Mouse (Mus musculus): Measurements from ENCODE around the gene Hist2h3c1.

The Hist2h3c1 gene

DNA sequence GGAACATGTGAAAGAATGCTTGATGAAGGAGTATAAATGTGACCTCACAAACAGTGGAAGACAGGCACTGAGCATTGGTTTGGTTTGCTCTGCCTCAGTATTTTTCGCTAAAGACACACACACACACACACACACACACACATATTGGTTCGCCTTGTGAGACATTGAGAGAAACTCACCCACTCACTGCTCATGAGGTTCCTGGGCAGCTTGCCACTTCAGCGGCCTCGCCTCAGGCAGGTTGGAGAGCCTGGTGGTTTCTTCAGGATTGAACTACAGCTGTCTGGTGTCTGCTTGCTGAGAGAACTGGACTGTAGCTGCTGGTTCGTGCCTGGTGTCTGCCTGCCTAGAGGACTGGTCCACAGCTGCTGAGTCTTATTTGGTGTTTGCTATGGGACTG is 13.7 kb downstream of the Hist2h3c1 start:
- DNase-seq = no peak

- DNase-seq = peak in 1 of 2 experiments; percentile 22
These were observed 15.1 kb downstream of the Hist2h3c1 start for GRCm38 (mm10) chr3:96261623-96262022.

- peak; percentile 71 to 75 for DNase-seq
These were observed 15.9 kb downstream of the Hist2h3c1 start for GRCm38 (mm10) chr3:96262216-96262875.

- peak; percentile 96 to 97 for DNase-seq
These were observed 16.6 kb downstream of the Hist2h3c1 start, which contains the start of gene Hist2h4 for GRCm38 (mm10) chr3:96262979-96263550. TSS of gene Hist2h4 (minus strand) at chr3:96263311.

GRCm38 (mm10) chr3:96263558-96264403 is 17.3 kb downstream of the Hist2h3c1 start:
- DNase-seq = peak; percentile 66 to 70

- no peak for DNase-seq
These were observed 18.0 kb downstream of the Hist2h3c1 start for GRCm38 (mm10) chr3:96264404-96264949.

DNA sequence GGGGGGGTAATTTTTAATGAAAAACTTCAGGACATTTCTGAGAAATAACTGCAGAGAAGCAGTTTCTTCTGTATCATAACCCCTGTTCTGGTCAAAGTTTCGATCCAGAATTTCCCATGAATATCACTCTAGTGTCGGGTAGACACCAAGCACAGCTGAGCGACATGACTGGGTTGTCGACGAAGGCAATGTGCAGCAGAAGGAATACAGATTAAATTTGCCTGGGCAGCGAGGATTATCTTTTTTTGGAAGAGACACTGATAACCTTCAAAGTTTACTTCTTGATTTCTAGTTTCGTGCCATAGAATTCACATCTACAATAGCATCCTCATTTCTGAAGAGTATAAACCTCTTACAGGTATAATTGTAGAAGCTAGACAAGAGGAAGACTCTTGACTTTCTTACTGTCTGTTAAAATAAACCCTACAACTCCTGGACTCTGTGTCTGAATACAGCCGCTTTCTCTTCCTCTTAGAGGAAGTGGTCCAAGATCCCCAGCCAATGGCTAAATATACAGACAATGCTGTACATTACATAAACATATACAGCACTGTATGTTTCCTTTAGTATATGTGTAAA is 19.7 kb downstream of the Hist2h3c1 start:
- no peak for DNase-seq

DNA sequence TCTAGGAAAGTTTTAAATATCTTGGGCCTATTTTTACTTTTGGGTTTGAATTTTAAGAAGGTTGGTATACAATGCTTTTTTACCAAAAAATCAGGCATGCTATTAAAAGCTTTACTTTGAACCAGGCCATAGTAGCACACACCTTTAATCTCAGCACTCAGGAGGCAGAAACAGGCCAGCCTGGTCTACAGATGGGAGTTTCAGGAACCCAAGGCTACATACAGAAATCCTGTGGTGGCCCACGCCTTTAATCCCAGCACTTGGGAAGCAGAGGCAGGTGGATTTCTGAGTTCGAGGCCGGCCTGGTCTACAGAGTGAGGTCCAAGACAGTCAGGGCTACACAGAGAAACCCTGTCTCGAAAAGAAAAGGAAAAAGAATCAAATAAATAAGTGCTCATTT is 21.1 kb downstream of the Hist2h3c1 start:
- no peak for DNase-seq

DNA sequence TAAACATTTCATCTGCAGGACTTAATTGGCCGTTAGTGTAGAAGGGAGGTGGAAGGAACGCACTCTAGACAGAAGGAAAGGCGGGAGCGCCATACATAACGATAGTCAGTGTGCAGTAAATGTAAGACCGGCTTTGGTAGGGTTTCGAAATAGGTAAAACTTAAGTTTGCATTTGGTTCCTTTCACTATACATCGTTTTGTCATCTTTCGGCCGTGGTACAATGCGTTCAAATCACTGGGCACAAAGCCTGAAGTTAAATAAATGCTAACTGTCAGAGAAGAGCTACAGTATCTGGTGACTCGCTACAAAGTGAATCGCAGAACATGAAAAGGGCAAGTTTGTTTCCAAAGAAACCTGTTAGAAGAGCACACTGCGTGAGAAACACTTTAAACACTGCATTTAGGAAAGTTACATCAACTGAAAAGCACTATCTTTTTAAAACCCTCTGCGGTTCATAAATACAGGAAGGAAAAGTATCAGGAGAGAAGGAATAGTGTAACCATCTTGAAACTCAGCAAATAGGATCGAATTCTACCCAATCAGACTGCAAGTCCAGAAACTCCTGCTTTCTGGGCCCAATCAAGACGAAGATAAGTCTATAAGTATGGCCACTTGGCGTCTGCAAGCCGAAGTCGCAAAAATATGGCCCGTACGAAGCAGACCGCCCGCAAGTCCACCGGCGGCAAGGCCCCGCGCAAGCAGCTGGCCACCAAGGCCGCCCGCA is 21.7 kb downstream of the Hist2h3c1 start, which contains the start of gene Hist2h3b:
Gene Hist2h3b, plus strand, starts transcription at position 604 of the 725 bp plus-strand sequence.
- DNase-seq = peak; percentile 75 to 79

- peak; percentile 51 to 59 for DNase-seq
These were observed 22.4 kb downstream of the Hist2h3c1 start for GRCm38 (mm10) chr3:96268776-96269378.

- peak; percentile 86 to 89 for DNase-seq
These were observed 23.3 kb downstream of the Hist2h3c1 start, which contains the start of gene Hist2h2bb for GRCm38 (mm10) chr3:96269511-96270474. TSS of gene Hist2h2bb (plus strand) at chr3:96269752.

DNA sequence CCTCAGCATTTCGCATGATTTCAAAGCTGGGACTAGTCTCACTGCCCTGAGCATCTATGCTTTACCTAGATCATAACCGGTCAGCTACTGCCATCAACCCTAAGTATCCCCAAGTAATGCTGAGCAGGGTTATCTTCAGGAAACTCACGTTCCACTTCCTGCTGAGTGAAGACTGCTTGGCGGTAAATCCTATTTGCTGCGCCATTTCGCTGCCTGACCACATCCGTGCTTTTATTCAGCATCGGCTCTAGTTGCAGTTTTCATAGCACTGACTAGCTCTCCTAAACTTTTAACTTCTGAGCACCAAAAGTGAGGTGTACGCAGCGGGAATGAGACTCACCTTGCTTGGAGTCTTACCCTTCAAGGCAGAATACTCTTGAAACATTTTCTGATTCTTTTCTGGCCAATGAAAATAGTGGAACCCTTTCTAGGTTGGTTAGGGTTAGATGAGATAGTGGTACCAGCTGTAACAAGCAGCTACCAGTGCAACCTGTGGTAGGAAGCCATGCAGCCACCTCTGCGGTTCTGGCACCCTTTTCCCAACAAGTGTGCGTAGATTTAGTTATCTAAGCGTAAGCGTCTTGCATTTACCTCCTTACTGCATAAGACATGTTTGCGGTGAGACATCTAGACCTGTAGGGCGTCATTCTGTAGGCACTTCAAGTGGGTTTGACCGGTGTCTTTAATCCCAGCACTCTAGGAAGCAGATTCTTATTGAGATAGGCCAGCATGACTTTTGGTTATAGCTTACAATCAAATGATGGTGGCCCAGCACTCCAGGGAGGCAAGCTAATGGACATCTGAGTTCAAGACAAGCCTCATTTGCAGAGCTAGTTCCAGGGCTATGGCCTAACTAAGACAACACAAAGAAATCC is 27.3 kb downstream of the Hist2h3c1 start:
- peak; percentile 37 to 43 for DNase-seq

DNA sequence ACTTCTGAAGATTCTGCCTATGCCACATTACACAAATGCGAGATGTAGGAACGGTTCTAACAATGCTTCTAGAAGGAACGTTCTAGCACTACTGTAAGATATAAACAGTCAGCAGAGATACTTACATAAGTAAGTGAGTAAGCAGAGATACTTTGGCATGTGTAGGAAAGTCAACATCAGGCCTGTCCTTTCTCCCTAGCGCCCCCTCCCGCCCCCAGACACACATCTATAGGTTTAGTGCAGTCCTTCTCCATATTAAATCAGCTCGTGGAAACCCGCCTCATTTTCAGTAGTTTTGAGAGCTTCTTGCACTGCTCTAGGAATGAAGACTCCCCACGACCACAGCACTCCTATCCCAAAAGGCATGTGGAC is 30.9 kb downstream of the Hist2h3c1 start:
- DNase-seq = peak; percentile 76 to 80

DNA sequence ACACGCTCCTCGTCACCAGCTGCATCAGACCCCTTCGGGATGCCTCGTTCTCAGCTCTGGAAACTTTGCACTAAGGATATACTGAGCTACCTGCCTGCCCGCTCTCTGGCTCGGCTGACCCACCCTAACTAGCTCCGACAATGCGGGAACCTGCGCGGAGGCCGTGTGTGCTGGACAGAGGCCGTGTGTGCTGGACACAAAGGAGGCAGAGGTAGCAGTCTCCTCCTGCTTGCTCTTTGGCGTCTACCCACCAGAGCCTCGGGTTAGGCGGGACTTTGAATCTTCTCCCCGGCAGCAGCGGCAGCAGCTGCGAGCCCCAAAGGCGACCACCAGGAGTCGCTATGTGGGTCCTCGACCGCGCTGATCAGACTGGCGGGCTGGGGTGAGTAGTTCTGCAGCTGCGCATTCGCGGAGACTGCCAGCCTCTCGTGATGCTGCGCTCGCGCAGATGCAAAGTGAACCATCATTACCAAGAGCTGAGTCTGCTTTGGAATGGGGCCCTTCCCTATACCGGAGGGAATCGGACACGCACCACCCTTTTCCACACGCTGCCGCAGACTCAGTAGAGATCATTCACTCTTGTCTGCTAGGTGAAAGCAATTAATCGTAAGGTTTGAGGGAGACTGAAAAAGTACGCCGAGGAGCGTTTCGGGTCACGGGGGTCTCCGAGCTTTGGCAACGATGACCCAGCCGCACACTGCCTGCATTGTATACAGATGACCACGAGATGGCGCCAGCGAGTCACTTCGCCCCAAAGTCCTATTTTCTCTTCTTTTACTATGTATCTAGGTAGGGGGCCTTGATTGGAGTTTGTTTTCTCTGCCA is 31.5 kb downstream of the Hist2h3c1 start:
- peak; percentile 94 to 95 for DNase-seq

- no peak for DNase-seq
These were observed 34.2 kb downstream of the Hist2h3c1 start for GRCm38 (mm10) chr3:96280660-96281059.

DNA sequence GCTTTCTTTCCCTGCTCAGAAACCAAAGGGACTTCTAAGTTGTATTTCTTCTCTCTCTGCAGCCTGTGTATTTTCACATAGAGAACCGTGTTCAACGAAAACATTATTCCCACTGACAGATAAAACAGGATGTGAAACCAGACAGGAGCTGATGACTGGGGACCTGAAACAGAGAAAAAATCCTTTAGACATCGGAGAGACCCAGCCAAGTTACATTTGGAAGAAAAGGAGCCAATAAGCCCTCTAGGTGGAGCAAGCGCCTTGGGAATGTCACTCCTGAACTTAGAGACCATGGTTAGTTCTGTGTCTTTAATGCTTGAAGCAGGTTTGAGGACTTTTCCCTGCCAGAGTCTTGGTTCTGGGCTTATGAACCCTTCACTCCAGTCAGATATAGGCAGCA is 38.0 kb downstream of the Hist2h3c1 start:
- peak in 1 of 2 experiments; percentile 29 for DNase-seq

- peak; percentile 45 to 54 for DNase-seq
These were observed 40.8 kb downstream of the Hist2h3c1 start for GRCm38 (mm10) chr3:96287334-96287733.

- no peak for DNase-seq
These were observed 42.7 kb downstream of the Hist2h3c1 start for GRCm38 (mm10) chr3:96289201-96289600.

Measured in B cell, adult 2 months (primary cell).